Mouse (Mus musculus): ENCODE measurements around the gene Ltv1. TPM values are rescaled to one million over a fixed set of nuclear protein-coding genes. Genes with fewer than 3 reads are reported as not detected.
"Not testable (repeated sequence)": the region's sequence is repeated elsewhere in the genome, so short reads cannot be mapped to it uniquely, and the experiment has no call there.

Ltv1 gene
- polyA plus RNA-seq, 1 experiment from 2014 or later: 46.8 TPM

GRCm38 (mm10) chr10:13196872-13197507 is 4.0 kb upstream of the Ltv1 start:
- WGBS: 77% methylated on average over 8 of the region's 8 CpGs
- ATAC-seq (ENCODE audit: insufficient number of reproducible peaks, insufficient read depth, low FRiP score, low read depth): no peak
- no peak overlapping the region for H3K9ac ChIP-seq (ENCODE audit: low read length)
- no peaks in the 10 kb centered on the region for H3K27me3 ChIP-seq (ENCODE audit: control insufficient read depth, insufficient read depth, low read length)
- no peaks in the 10 kb centered on the region for H3K36me3 ChIP-seq (ENCODE audit: control insufficient read depth, insufficient read depth, low read length)
- H3K9me3 ChIP-seq (ENCODE audit: control insufficient read depth, low read length): no peaks in the 10 kb centered on the region; the same call in none of the 2 replicates
- H3K4me1 ChIP-seq (ENCODE audit: control insufficient read depth in 2 of 2, insufficient read depth in 2 of 2, low read length in 2 of 2): peaks cover 0 to 4% of the 10 kb centered on the region in 2 experiments; a peak in 3 of 4 replicates
- no peak overlapping the region for H3K4me3 ChIP-seq (ENCODE audit: control insufficient read depth in 1 of 2, insufficient read depth in 1 of 2, low read depth in 1 of 2, low read length in 2 of 2)
- H3K27ac ChIP-seq (replicated peaks in 1 of 2; ENCODE audit: control insufficient read depth in 1 of 2, insufficient read depth in 1 of 2, low read depth in 2 of 2, low read length in 2 of 2): no peak overlapping the region
- no peak overlapping the region for H3K4me2 ChIP-seq (ENCODE audit: low read length)

GRCm38 (mm10) chr10:13193496-13193895 is 528 bp upstream of the Ltv1 start:
- H3K9me3 ChIP-seq (ENCODE audit: control insufficient read depth, low read length); H3K4me1 ChIP-seq (ENCODE audit: control insufficient read depth in 2 of 2, insufficient read depth in 2 of 2, low read length in 2 of 2); H3K27ac ChIP-seq (replicated peaks in 1 of 2; ENCODE audit: control insufficient read depth in 1 of 2, insufficient read depth in 1 of 2, low read depth in 2 of 2, low read length in 2 of 2); ATAC-seq (ENCODE audit: insufficient number of reproducible peaks, insufficient read depth, low FRiP score, low read depth); H3K27me3 ChIP-seq (ENCODE audit: control insufficient read depth, insufficient read depth, low read length); H3K9ac ChIP-seq (ENCODE audit: low read length): not testable (repeated sequence)
- Histone ChIP-seq H3K36me3 (ENCODE audit: control insufficient read depth, insufficient read depth, low read length) (peaks cover 29% of the 10 kb centered on the region), H3K4me2 (ENCODE audit: low read length) (peak overlapping the region; percentile 81), H3K4me3 (ENCODE audit: control insufficient read depth in 1 of 2, insufficient read depth in 1 of 2, low read depth in 1 of 2, low read length in 2 of 2) (peak overlapping the region in 1 of 2 experiments; percentile 96; a peak in 3 of 4 replicates)
- 89% methylated on average over 7 of the region's 7 CpGs for WGBS

- Histone ChIP-seq H3K36me3 (ENCODE audit: control insufficient read depth, insufficient read depth, low read length) (peaks cover 64% of the 10 kb centered on the region), H3K4me3 (ENCODE audit: control insufficient read depth in 1 of 2, insufficient read depth in 1 of 2, low read depth in 1 of 2, low read length in 2 of 2) (no peak overlapping the region), H3K27me3 (ENCODE audit: control insufficient read depth, insufficient read depth, low read length) (no peaks in the 10 kb centered on the region), H3K4me1 (ENCODE audit: control insufficient read depth in 2 of 2, insufficient read depth in 2 of 2, low read length in 2 of 2) (peaks cover 0 to 5% of the 10 kb centered on the region in 2 experiments; a peak in 3 of 4 replicates), H3K4me2 (ENCODE audit: low read length) (no peak overlapping the region), H3K9ac (ENCODE audit: low read length) (no peak overlapping the region), H3K27ac (replicated peaks in 1 of 2; ENCODE audit: control insufficient read depth in 1 of 2, insufficient read depth in 1 of 2, low read depth in 2 of 2, low read length in 2 of 2) (no peak overlapping the region), H3K9me3 (ENCODE audit: control insufficient read depth, low read length) (no peaks in the 10 kb centered on the region)
- ATAC-seq (ENCODE audit: insufficient number of reproducible peaks, insufficient read depth, low FRiP score, low read depth): no peak
- 86% methylated on average over 5 of the region's 5 CpGs for whole genome bisulfite sequencing
Observed at GRCm38 (mm10) chr10:13189881-13190280, 3.1 kb downstream of the Ltv1 start.

GRCm38 (mm10) chr10:13186754-13187153 is 6.2 kb downstream of the Ltv1 start:
- Histone ChIP-seq H3K27ac (replicated peaks in 1 of 2; ENCODE audit: control insufficient read depth in 1 of 2, insufficient read depth in 1 of 2, low read depth in 2 of 2, low read length in 2 of 2) (no peak overlapping the region), H3K9ac (ENCODE audit: low read length) (no peak overlapping the region), H3K4me3 (ENCODE audit: control insufficient read depth in 1 of 2, insufficient read depth in 1 of 2, low read depth in 1 of 2, low read length in 2 of 2) (no peak overlapping the region), H3K27me3 (ENCODE audit: control insufficient read depth, insufficient read depth, low read length) (no peaks in the 10 kb centered on the region), H3K4me2 (ENCODE audit: low read length) (no peak overlapping the region), H3K4me1 (ENCODE audit: control insufficient read depth in 2 of 2, insufficient read depth in 2 of 2, low read length in 2 of 2) (no peaks in the 10 kb centered on the region), H3K9me3 (ENCODE audit: control insufficient read depth, low read length) (no peaks in the 10 kb centered on the region), H3K36me3 (ENCODE audit: control insufficient read depth, insufficient read depth, low read length) (peaks cover 88% of the 10 kb centered on the region)
- 87% methylated on average over 3 of the region's 3 CpGs for WGBS
- no peak for ATAC-seq (ENCODE audit: insufficient number of reproducible peaks, insufficient read depth, low FRiP score, low read depth)

- 64% methylated on average over 4 of the region's 4 CpGs for WGBS
- no peak for ATAC-seq (ENCODE audit: insufficient number of reproducible peaks, insufficient read depth, low FRiP score, low read depth)
- no peaks in the 10 kb centered on the region for H3K9me3 ChIP-seq (ENCODE audit: control insufficient read depth, low read length)
Observed at GRCm38 (mm10) chr10:13184170-13184766, 8.7 kb downstream of the Ltv1 start.

GRCm38 (mm10) chr10:13180211-13180610 is 12.8 kb downstream of the Ltv1 start:
- H3K27me3 ChIP-seq (ENCODE audit: control insufficient read depth, insufficient read depth, low read length): no peaks in the 10 kb centered on the region
- no peak overlapping the region for H3K27ac ChIP-seq (replicated peaks in 1 of 2; ENCODE audit: control insufficient read depth in 1 of 2, insufficient read depth in 1 of 2, low read depth in 2 of 2, low read length in 2 of 2)
- H3K4me1 ChIP-seq (ENCODE audit: control insufficient read depth in 2 of 2, insufficient read depth in 2 of 2, low read length in 2 of 2): 0 out of 4 replicates have a peak, but pooled peaks cover 0 to 4% of the 10 kb centered on the region in 2 experiments
- no peaks in the 10 kb centered on the region for H3K9me3 ChIP-seq (ENCODE audit: control insufficient read depth, low read length)
- peaks cover 87% of the 10 kb centered on the region for H3K36me3 ChIP-seq (ENCODE audit: control insufficient read depth, insufficient read depth, low read length)
- no peak overlapping the region for H3K4me2 ChIP-seq (ENCODE audit: low read length)
- ATAC-seq (ENCODE audit: insufficient number of reproducible peaks, insufficient read depth, low FRiP score, low read depth): no peak
- 38% methylated on average over 7 of the region's 7 CpGs for WGBS
- no peak overlapping the region for H3K4me3 ChIP-seq (ENCODE audit: control insufficient read depth in 1 of 2, insufficient read depth in 1 of 2, low read depth in 1 of 2, low read length in 2 of 2)
- no peak overlapping the region for H3K9ac ChIP-seq (ENCODE audit: low read length)

More at GRCm38 (mm10) chr10:13184170-13184766, 8.7 kb downstream of the Ltv1 start:
- H3K9ac ChIP-seq (ENCODE audit: low read length): no peak overlapping the region
- no peak overlapping the region for H3K4me3 ChIP-seq (ENCODE audit: control insufficient read depth in 1 of 2, insufficient read depth in 1 of 2, low read depth in 1 of 2, low read length in 2 of 2)
- H3K4me2 ChIP-seq (ENCODE audit: low read length): no peak overlapping the region
- 0 out of 4 replicates have a peak, but pooled peaks cover 0 to 4% of the 10 kb centered on the region in 2 experiments for H3K4me1 ChIP-seq (ENCODE audit: control insufficient read depth in 2 of 2, insufficient read depth in 2 of 2, low read length in 2 of 2)
- H3K27me3 ChIP-seq (ENCODE audit: control insufficient read depth, insufficient read depth, low read length): no peaks in the 10 kb centered on the region
- H3K36me3 ChIP-seq (ENCODE audit: control insufficient read depth, insufficient read depth, low read length): peaks cover 90% of the 10 kb centered on the region
- no peak overlapping the region for H3K27ac ChIP-seq (replicated peaks in 1 of 2; ENCODE audit: control insufficient read depth in 1 of 2, insufficient read depth in 1 of 2, low read depth in 2 of 2, low read length in 2 of 2)

GRCm38 (mm10) chr10:13177973-13178624 is 14.9 kb downstream of the Ltv1 start, which contains the start of gene Zc2hc1b:
TSS of gene Zc2hc1b (minus strand) at chr10:13178023.
- H3K4me2 ChIP-seq (ENCODE audit: low read length): no peak within 1 kb of the TSS
- H3K4me3 ChIP-seq (ENCODE audit: control insufficient read depth in 1 of 2, insufficient read depth in 1 of 2, low read depth in 1 of 2, low read length in 2 of 2): no peak within 1 kb of the TSS
- H3K9ac ChIP-seq (ENCODE audit: low read length): no peak within 1 kb of the TSS
- ATAC-seq (ENCODE audit: insufficient number of reproducible peaks, insufficient read depth, low FRiP score, low read depth): no peak
- no peaks in the 10 kb centered on the region for H3K27me3 ChIP-seq (ENCODE audit: control insufficient read depth, insufficient read depth, low read length)
- no peak within 1 kb of the TSS for H3K27ac ChIP-seq (replicated peaks in 1 of 2; ENCODE audit: control insufficient read depth in 1 of 2, insufficient read depth in 1 of 2, low read depth in 2 of 2, low read length in 2 of 2)
- peaks cover 0 to 5% of the 10 kb centered on the region in 2 experiments; a peak in 1 of 4 replicates for H3K4me1 ChIP-seq (ENCODE audit: control insufficient read depth in 2 of 2, insufficient read depth in 2 of 2, low read length in 2 of 2)
- WGBS: 69% methylated on average over 7 of the region's 7 CpGs
- H3K9me3 ChIP-seq (ENCODE audit: control insufficient read depth, low read length): no peaks in the 10 kb centered on the region
- peaks cover 72% of the 10 kb centered on the region for H3K36me3 ChIP-seq (ENCODE audit: control insufficient read depth, insufficient read depth, low read length)
